Mouse (Mus musculus): ENCODE data around the gene Elavl2. TPM values are rescaled to one million over a fixed set of nuclear protein-coding genes. Genes with fewer than 3 reads are reported as not detected.

Elavl2 gene
- total and polyA plus RNA-seq, 3 experiments: 0.39 to 0.59 TPM; not detected in 1

- no peak for DNase-seq
- Histone ChIP-seq H3K4me3 (no peak overlapping the region), H3K36me3 (ENCODE audit: control insufficient read depth, insufficient read depth, low read length) (no peaks in the 10 kb centered on the region), H3K79me2 (replicated peaks; ENCODE audit: control insufficient read depth, insufficient read depth, low read length) (no peaks in the 10 kb centered on the region), H3K27me3 (ENCODE audit: control insufficient read depth, insufficient read depth, low read length) (0 out of 2 replicates have a peak, but pooled peaks cover 1% of the 10 kb centered on the region), H3K4me1 (ENCODE audit: control insufficient read depth, insufficient read depth, low read length) (no peaks in the 10 kb centered on the region), H3K9ac (ENCODE audit: low read depth, low read length) (no peak overlapping the region), H3K27ac (no peak overlapping the region)
- TF ChIP-seq EP300 (IDR thresholded peaks at IDR 0.05; ENCODE audit: insufficient read depth, low read depth, low read length) (no peak), CTCF (IDR thresholded peaks at IDR 0.05) (no peak), POLR2A (IDR thresholded peaks at IDR 0.05; ENCODE audit: insufficient read depth, low read depth, low read length) (no peak)
- intact Hi-C loops (cut with DNase I): no loop called here
- 81% methylated on average over 4 of the region's 4 CpGs for WGBS
Observed at GRCm38 (mm10) chr4:91243896-91244295, 156.7 kb downstream of the Elavl2 start.

GRCm38 (mm10) chr4:91238739-91239485 is 161.7 kb downstream of the Elavl2 start:
- DNase-seq: no peak
- intact Hi-C loops (cut with DNase I): no loop called here
- no peaks in the 10 kb centered on the region for H3K4me1 ChIP-seq (ENCODE audit: control insufficient read depth, insufficient read depth, low read length)
- H3K27ac ChIP-seq: no peak overlapping the region
- H3K9ac ChIP-seq (ENCODE audit: low read depth, low read length): no peak overlapping the region
- H3K27me3 ChIP-seq (ENCODE audit: control insufficient read depth, insufficient read depth, low read length): no peaks in the 10 kb centered on the region
- 75% methylated on average over 6 of the region's 6 CpGs for WGBS
- no peak overlapping the region for H3K4me3 ChIP-seq
- no peak for TF ChIP-seq EP300 (IDR thresholded peaks at IDR 0.05; ENCODE audit: insufficient read depth, low read depth, low read length)
- TF ChIP-seq CTCF (IDR thresholded peaks at IDR 0.05): no peak
- TF ChIP-seq POLR2A (IDR thresholded peaks at IDR 0.05; ENCODE audit: insufficient read depth, low read depth, low read length): no peak
- no peaks in the 10 kb centered on the region for H3K36me3 ChIP-seq (ENCODE audit: control insufficient read depth, insufficient read depth, low read length)
- H3K79me2 ChIP-seq (replicated peaks; ENCODE audit: control insufficient read depth, insufficient read depth, low read length): no peaks in the 10 kb centered on the region

- TF ChIP-seq CTCF (IDR thresholded peaks at IDR 0.05) (no peak), POLR2A (IDR thresholded peaks at IDR 0.05; ENCODE audit: insufficient read depth, low read depth, low read length) (no peak), EP300 (IDR thresholded peaks at IDR 0.05; ENCODE audit: insufficient read depth, low read depth, low read length) (no peak)
- H3K27me3 ChIP-seq (ENCODE audit: control insufficient read depth, insufficient read depth, low read length): no peaks in the 10 kb centered on the region
- DNase-seq: no peak
- H3K79me2 ChIP-seq (replicated peaks; ENCODE audit: control insufficient read depth, insufficient read depth, low read length): no peaks in the 10 kb centered on the region
- no peak overlapping the region for H3K9ac ChIP-seq (ENCODE audit: low read depth, low read length)
- WGBS: 56% methylated on average over 7 of the region's 7 CpGs
- H3K27ac ChIP-seq: no peak overlapping the region
- H3K36me3 ChIP-seq (ENCODE audit: control insufficient read depth, insufficient read depth, low read length): no peaks in the 10 kb centered on the region
- H3K4me3 ChIP-seq: no peak overlapping the region
- no peaks in the 10 kb centered on the region for H3K4me1 ChIP-seq (ENCODE audit: control insufficient read depth, insufficient read depth, low read length)
- intact Hi-C loops (cut with DNase I): no loop called here
Observed at GRCm38 (mm10) chr4:91236976-91237375, 163.6 kb downstream of the Elavl2 start.

GRCm38 (mm10) chr4:91234941-91235340 is 165.6 kb downstream of the Elavl2 start:
- Histone ChIP-seq H3K27me3 (ENCODE audit: control insufficient read depth, insufficient read depth, low read length) (no peaks in the 10 kb centered on the region), H3K79me2 (replicated peaks; ENCODE audit: control insufficient read depth, insufficient read depth, low read length) (no peaks in the 10 kb centered on the region), H3K4me1 (ENCODE audit: control insufficient read depth, insufficient read depth, low read length) (no peaks in the 10 kb centered on the region), H3K4me3 (no peak overlapping the region), H3K9ac (ENCODE audit: low read depth, low read length) (no peak overlapping the region), H3K36me3 (ENCODE audit: control insufficient read depth, insufficient read depth, low read length) (no peaks in the 10 kb centered on the region), H3K27ac (no peak overlapping the region)
- TF ChIP-seq CTCF (IDR thresholded peaks at IDR 0.05): no peak
- TF ChIP-seq POLR2A (IDR thresholded peaks at IDR 0.05; ENCODE audit: insufficient read depth, low read depth, low read length): no peak
- no peak for TF ChIP-seq EP300 (IDR thresholded peaks at IDR 0.05; ENCODE audit: insufficient read depth, low read depth, low read length)
- 69% methylated on average over 6 of the region's 6 CpGs for WGBS
- intact Hi-C loops (cut with DNase I): no loop called here
- no peak for DNase-seq

GRCm38 (mm10) chr4:91233599-91233998 is 167.0 kb downstream of the Elavl2 start:
- Histone ChIP-seq H3K27ac (no peak overlapping the region), H3K9ac (ENCODE audit: low read depth, low read length) (no peak overlapping the region), H3K27me3 (ENCODE audit: control insufficient read depth, insufficient read depth, low read length) (no peaks in the 10 kb centered on the region), H3K4me1 (ENCODE audit: control insufficient read depth, insufficient read depth, low read length) (no peaks in the 10 kb centered on the region), H3K36me3 (ENCODE audit: control insufficient read depth, insufficient read depth, low read length) (no peaks in the 10 kb centered on the region), H3K79me2 (replicated peaks; ENCODE audit: control insufficient read depth, insufficient read depth, low read length) (no peaks in the 10 kb centered on the region), H3K4me3 (no peak overlapping the region)
- WGBS: 78% methylated on average over 6 of the region's 6 CpGs
- TF ChIP-seq EP300 (IDR thresholded peaks at IDR 0.05; ENCODE audit: insufficient read depth, low read depth, low read length) (no peak), CTCF (IDR thresholded peaks at IDR 0.05) (no peak), POLR2A (IDR thresholded peaks at IDR 0.05; ENCODE audit: insufficient read depth, low read depth, low read length) (no peak)
- DNase-seq: no peak
- intact Hi-C loops (cut with DNase I): no loop called here

- Histone ChIP-seq H3K79me2 (replicated peaks; ENCODE audit: control insufficient read depth, insufficient read depth, low read length) (no peaks in the 10 kb centered on the region), H3K36me3 (ENCODE audit: control insufficient read depth, insufficient read depth, low read length) (no peaks in the 10 kb centered on the region), H3K27me3 (ENCODE audit: control insufficient read depth, insufficient read depth, low read length) (no peaks in the 10 kb centered on the region), H3K27ac (no peak overlapping the region), H3K4me1 (ENCODE audit: control insufficient read depth, insufficient read depth, low read length) (no peaks in the 10 kb centered on the region), H3K4me3 (no peak overlapping the region), H3K9ac (ENCODE audit: low read depth, low read length) (no peak overlapping the region)
- DNase-seq: no peak
- intact Hi-C loops (cut with DNase I): no loop called here
- WGBS: 83% methylated on average over 1 of the region's 1 CpGs
- no peak for TF ChIP-seq CTCF (IDR thresholded peaks at IDR 0.05)
- no peak for TF ChIP-seq EP300 (IDR thresholded peaks at IDR 0.05; ENCODE audit: insufficient read depth, low read depth, low read length)
- no peak for TF ChIP-seq POLR2A (IDR thresholded peaks at IDR 0.05; ENCODE audit: insufficient read depth, low read depth, low read length)
Observed at GRCm38 (mm10) chr4:91230439-91230863, 170.1 kb downstream of the Elavl2 start.
